Mouse (Mus musculus): ENCODE results near the gene Ilkap. TPM values are rescaled to one million over a fixed set of nuclear protein-coding genes. Genes with fewer than 3 reads are reported as not detected.

The Ilkap gene
- total RNA-seq, 2 experiments from 2014 or later = 67.5 to 102 TPM

DNA sequence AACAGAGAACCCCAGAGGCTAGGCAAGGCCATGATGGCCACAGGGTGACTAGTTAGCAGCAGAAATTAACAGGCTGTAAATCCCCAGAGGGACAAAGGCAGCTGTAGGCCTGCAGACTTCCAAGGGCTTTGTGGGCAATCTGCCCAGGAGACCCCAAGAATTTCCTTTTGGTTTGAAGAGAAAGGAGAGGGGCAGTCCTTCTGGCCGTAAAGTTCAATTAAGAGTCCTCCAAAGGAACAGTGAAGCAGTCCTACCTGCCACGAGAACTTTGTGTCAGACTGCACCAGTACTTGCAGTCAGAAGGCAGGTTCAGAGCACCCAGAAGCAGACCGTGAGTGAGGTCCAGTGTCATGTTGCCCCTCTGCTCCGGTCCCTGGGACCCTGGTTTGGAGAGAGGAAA is 16.3 kb upstream of the Ilkap start:
- no peak for ATAC-seq (ENCODE audit: poor library complexity, severe bottlenecking)

DNA sequence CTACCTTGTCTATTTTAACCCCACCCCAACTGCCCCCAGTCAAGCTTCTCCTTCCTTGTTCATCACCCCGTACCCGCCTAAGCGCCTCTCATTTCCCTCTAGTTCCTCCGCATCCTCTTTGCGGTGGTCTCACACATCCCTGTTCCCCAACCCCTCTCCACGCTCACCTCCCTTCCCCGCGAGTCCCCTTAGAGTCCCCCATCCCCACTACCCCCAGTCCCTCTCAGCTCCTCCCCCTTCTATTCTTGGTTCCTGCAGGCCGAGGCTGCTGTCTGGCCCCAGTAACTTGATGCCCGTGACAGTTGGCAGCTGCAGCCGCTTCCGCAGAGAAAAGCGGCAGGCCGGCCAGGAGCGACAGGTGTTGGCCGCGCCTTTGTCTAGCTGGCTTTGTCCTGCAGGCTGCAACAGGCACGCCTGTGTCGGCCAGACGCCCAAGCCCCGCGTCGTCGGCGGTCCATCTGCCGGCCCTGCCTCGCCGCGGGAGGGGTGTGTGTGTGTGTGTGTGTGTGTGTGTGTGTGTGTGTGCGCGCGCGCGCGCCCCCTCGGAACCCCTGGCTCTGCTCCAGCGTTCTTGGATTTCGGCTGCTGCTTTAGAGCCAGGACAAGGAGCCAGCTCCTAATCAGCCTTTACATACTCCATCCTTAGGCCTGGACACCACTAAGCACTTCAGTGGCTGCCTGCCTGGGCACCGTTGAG is 15.4 kb upstream of the Ilkap start, which contains the start of gene Hes6:
Hes6 (minus strand) TSS at position 141 of the 697 bp plus-strand sequence.
- peak; percentile 49 for ATAC-seq (ENCODE audit: poor library complexity, severe bottlenecking)

DNA sequence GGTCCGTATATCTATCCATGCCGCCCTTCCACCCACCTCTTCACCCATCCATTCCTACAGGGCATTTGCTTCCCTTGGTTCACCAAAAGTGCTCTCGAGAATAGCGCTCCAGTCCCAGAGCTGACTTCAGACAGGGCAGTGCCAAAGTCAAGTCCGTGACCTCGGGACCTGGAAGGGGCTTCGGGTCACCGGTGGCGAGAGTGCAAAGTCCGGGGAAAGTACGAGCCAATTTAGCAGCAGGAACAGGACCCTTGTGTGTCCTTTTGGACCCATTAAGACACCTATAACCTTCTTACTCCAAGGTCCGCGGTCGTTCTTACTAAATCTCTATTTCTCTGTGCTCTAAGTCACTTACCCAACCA is 14.9 kb upstream of the Ilkap start:
- no peak for ATAC-seq (ENCODE audit: poor library complexity, severe bottlenecking)

DNA sequence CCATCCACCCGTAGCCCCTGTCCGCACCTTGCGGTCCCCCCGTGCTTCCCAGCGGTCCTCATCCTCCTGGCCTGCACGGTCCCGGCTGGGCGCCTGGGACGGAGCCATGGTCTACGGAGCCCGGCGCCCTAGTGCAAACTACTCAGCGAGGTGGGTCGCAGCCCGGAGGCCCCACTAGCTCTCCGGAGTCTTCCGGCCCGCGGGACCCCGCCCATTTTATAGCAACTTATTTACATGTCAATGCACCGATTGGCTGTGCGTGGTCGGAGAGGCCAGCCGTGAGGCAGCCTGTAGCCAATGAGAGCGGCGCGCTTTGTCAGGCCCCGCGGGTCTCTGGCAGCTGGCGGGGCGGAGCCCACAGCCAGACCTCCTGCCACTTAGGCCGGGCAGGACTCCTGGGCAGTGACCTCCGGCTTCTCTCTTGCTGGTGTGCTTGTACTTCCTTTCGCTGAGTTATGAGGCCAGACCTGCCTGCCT is 14.5 kb upstream of the Ilkap start:
- ATAC-seq (ENCODE audit: poor library complexity, severe bottlenecking) = peak; percentile 91

DNA sequence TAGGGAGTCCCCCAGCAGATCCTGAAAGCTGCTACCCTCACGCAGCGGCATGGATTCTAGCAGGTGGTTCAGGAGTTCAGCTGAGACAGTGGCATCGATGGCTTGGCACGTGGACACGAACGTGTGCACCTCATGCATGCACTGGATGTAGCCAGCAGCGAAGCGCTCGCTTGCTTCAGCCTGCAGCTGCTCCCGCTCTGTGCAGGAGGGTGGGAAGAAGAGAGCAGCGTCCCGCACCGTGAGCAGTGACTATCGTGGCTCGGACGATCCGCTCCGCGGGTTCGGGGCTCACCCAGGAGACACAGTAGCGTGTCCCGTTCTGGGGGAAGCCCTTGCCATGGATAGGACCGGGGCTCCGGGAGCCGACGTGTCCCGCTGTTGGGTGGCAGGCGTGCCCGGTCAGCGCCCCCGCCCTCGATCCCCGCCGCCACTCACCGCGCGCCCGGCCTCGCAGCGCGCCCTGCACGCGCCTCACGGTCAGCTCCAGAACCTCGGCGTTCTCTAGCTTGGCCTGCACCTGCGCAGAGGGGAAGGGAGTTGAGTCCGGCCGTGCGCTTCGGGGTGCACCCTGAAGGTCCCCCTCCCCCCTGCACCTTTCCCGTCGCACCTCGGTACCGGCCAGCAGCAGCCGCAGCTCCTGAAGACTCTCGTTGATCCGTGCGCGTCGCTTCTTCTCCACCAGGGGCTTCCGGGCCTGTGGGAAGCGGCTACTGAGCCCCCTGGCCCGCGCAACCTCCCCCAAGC is 13.8 kb upstream of the Ilkap start:
- ATAC-seq (ENCODE audit: poor library complexity, severe bottlenecking) = peak; percentile 10

DNA sequence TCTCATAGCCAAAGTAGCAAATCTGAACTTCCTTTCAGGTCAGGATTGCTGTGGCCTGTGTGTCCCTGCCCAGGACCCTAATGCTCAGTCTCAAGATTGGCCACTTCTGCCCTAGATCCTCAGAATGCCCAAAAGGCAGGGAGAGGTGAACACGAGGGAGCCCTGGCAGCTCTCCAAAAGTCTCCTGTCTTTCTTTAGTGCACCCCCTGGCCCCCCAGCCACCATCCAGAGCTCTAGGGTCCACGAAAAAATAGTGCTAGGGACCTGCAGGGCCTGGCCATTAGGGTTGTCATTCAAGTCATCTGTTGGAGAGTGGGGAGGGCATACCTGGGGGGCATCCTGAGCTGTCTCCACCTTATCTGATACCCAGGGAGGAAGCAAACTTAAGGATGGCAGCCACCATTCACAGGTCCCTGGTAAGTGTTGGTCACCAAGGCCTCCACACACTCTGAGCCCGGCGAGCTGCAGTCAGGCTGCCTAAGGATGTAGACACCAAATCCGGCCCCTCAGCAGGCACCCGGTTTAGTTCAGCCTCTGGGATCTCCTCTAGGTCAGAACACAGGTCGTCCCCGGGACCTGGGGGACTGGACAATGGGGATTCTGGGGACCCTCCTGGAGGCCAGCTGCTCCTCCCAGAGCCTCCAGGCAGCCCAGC is 13.1 kb upstream of the Ilkap start:
- ATAC-seq (ENCODE audit: poor library complexity, severe bottlenecking) = no peak

DNA sequence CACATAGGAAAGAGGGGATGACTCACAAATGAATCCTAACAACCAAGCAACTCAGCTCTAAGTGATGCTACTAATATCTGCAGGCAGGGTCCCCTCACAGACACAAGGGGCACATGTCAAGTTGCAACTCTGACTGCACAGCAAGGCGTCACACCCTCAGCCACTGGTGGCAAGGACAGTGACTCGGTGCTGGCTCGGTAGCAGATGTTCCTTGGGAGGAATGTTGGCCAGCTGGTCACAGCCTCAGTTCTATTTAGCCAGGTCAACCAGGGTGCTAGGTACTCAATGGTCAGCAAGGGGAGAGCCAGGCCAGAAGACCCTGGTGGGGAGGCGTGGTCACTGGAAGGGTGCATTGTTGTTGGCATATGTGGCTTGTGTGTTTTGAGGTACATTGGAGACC is 9.2 kb upstream of the Ilkap start:
- ATAC-seq (ENCODE audit: poor library complexity, severe bottlenecking) = no peak

DNA sequence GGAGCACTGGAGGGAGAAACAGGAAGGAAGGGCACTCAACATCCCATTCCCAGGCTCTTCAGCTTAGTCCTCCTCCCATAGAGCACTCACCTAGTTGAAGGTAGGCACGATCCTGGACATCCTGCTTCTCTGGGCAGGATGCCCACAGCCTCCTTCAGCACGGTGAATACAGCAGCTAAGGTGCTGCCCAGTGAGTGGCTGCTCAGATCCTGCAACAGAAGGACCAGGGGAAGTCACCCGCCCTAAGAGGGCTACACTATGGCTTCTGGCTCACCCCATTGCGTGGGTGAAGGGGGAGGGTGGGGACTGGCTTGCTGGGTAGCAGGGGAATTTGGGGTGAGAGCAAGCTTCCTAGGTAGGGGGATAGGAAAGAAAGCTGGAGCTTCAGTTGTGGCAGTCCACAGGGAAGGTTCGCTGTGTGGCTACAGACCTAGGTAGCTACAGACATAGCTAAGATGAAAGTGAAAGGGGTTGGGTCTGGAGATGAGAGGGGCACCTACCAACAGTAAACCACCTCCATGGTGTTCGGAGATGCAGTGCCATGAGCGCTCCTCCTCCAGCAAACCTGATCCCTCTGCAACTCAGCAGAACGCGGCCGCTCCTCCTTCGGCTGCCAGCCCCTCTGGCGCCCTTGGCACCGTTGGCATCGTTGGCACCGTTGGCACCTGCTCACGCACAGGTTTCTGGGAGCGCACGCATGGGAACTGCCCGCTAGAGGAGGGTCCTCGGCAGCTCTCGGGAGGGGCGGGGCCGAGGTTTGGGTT is 7.0 kb upstream of the Ilkap start:
- peak; percentile 53; the same call in 1 of the 2 replicates for ATAC-seq (ENCODE audit: poor library complexity, severe bottlenecking)

DNA sequence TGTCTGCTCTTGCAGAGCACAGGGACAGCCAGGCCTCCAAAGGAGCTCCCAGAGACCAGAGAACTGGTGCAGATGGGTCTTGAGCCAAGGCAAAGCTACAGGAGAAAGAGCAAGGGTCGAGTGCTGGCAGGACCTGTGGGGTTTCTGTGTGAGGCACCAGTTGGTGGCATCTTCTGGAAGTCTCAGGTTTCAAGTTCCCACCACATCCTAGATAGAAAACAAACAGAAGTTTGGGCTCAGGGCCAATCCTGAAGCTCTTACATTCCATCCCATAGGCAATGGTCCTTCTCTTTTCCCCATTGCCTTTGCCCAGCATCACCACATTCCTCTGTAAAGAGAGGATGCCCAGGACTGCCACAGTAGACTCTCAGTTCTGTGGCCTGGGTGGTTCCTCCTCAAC is 6.4 kb upstream of the Ilkap start:
- no peak for ATAC-seq (ENCODE audit: poor library complexity, severe bottlenecking)

DNA sequence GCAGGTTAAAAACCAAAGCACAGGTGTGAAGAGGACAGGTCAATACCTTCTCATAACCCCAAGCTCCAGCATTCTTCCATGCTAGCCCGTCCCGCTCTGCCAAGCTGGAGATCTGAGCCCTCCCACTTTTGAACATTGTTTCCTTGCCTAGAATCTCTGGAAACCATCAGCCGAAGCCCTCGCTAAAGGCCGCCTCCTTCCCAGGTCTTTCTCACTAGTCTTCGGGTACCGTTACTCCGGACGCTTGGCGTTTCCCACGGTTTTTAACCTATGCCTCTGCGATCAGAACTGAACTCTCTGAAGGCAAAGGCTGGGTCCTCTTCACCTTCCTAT is 722 bp downstream of the Ilkap start:
- ATAC-seq (ENCODE audit: poor library complexity, severe bottlenecking) = no peak

DNA sequence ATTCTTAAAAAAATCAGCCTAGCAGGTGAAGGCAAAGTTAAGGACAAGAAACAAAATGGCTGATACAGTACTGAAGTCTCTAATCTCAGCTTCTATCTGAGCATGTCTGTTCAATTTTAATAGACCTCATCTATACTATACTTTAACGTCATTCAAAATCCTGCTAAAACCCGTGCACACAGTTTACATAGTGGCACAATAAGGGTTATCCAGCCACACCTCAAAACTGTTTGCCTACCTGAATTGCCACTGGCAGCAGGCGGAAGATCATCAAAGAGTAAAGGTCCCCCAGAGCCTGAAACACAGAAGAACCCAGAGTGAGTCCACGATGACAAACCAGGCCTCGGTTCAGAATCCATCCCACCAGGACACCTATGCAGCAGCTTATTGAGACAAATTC is 8.2 kb downstream of the Ilkap start:
- ATAC-seq (ENCODE audit: poor library complexity, severe bottlenecking) = no peak

DNA sequence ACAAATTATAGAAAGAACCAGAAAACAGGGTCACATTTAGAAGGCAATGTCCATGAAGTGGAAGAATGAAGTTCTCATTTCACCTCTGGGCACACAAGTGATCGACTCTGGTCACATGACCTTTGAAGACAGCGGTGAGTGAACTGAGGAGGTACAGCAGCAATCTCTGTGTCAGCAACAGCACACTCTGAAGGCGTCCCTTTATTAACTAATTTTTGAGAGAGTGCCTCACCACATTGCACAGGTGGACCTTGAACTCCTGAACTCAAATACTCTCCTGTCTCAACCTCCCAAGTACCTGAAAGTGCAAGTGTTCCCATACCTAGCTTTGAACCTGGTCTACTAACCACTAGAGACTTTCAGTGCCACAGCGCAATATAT is 17.5 kb downstream of the Ilkap start:
- no peak for ATAC-seq (ENCODE audit: poor library complexity, severe bottlenecking)

DNA sequence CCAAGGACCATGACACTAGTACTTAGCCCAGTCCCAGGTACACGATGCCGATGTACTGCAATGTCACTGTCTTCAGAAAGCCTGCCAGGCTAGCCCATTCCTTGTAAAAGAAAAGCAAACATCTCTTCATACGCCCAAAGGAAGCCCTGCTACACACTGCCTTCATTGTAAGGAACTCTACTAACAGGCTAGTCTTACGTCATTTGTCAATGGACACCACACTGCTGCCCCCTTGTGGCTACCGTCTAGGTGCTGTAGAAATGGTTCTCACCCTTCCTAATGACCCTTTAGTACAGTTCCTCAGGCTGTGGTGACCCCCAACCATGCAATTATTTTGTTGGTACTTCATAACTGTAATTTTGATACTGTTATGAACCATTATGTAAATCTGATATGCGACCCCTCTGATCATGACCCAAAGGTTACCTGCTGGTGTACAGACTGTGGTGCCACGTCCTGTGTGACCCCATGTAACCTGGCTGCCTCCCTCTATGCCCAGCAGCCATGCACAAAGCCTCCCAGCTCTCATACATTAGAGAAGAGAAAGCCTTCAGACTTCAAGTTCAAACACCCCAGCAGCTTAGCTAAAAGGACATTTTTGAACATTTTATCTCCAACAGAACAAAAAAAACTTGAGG is 18.0 kb downstream of the Ilkap start:
- ATAC-seq (ENCODE audit: poor library complexity, severe bottlenecking) = peak; percentile 93

DNA sequence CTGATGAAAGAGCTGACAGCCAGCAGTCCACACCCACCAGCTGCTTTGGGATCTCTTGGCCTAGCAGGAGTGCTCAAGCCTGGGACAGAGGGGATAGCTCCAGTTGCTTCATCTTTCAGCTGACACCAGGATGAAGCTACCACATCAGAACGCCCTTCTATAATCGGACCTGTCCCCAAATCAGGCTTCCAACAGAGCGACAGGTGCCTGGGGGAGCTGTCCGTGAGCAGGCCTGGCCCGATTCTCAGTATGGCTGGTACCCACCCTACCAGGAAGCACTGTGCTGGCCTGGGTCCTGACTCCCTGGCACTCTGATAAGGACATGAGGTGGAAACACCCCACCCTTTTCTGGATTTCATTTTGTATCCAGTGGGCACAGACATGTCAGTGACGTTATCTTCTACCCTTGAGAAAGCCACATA is 25.2 kb downstream of the Ilkap start:
- no peak for ATAC-seq (ENCODE audit: poor library complexity, severe bottlenecking)

DNA sequence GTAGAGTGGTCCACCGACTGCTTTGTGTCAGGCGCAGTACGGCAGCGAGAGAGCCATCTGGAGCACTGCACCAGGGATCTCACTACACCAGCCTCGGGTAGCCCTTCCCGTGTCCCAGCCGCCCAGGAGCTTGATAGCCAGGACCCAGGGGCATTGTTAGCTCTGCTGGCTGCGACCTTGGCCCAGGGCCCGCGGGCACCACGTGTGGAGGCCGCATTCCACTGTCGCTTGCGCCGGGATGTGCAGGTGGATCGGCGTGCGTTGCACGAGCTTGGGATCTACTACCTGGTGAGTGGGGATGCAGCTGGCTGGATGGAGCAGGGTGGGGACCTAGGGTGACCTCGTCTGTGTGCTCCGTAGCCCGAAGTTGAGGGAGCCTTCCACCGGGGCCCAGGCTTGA is 28.6 kb downstream of the Ilkap start:
- ATAC-seq (ENCODE audit: poor library complexity, severe bottlenecking) = no peak

DNA sequence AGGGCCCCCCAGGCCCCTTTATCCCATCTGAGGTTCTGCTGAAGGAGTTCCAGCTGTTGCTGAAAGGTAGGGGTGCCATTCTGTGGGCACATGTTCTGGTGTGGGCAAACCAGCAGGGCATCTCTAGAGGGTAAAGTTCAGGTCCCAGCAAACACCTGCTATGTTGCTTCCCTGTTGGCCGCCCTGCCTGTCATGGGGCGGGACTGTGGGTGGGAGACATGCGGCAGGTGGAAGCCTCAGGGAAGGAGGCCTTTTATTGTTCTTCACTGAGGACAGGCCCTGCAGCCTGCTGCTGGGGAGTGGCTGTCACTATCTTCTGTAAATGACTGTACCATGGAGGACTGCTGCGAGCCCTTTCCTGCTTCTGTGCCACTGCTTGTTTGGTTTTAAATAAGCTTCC is 29.2 kb downstream of the Ilkap start:
- ATAC-seq (ENCODE audit: poor library complexity, severe bottlenecking) = no peak

DNA sequence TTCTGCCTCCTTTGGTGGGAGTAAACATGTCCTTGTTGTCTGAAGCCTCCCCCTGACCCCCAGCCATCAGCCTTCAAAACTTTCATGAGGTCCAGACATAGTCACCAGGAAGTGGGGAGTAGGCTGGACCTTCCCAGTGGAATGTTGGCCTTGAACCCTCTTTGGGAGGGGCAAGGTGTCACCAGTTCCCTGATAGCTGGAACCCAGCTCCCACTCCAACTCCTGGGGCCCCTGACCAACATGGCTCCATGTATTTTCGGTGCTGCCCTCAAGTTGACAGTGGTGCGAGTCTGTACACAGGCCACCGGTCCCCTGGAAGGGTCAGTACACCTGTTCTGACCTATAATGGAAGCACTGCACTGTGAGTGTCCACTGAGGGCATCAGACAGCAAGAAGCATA is 31.3 kb downstream of the Ilkap start:
- no peak for ATAC-seq (ENCODE audit: poor library complexity, severe bottlenecking)

DNA sequence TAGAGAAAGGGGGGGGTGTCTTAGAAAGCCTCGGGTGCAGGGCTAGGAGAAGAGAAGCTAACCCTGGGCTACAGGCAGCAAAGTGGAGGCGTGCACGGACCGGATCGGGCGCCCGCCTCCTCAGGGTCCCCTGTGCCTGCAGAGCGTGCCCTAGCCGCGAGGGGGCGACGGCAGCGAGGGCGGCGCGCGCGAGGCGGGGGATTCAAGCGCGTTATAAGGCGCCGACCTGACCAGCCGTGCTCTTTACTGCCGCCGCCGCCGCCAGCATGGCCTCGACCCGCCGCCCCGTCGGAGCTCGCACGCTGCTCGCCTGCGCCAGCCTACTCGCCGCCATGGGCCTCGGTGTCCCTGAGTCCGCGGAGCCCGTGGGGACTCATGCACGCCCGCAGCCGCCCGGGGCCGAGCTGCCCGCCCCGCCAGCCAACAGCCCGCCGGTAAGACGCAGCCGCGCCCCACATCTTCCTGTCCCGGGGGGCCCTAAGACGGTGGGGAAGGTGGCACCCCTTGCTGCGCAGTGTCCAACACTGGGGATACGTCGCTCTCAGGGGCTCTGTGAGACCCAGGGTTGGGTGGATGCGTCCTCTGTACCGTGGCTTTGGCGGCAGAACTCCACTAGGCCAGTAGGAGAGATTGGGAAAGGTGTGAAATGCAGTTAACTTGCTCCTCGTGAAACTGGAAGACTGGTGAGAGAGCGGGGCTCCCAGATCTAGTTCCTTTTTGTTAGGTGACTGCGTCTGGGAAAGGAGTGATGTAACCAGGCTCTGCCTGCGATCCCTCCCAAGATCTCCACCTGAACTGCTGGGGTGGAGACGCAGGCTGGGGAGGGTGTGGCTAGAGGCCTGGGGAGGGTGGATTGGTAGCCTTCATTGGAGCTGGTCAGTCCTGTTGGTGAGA is 32.2 kb downstream of the Ilkap start, which contains the start of gene Erfe:
Erfe (plus strand) TSS at position 216 of the 894 bp plus-strand sequence.
- ATAC-seq (ENCODE audit: poor library complexity, severe bottlenecking) = peak; percentile 91

DNA sequence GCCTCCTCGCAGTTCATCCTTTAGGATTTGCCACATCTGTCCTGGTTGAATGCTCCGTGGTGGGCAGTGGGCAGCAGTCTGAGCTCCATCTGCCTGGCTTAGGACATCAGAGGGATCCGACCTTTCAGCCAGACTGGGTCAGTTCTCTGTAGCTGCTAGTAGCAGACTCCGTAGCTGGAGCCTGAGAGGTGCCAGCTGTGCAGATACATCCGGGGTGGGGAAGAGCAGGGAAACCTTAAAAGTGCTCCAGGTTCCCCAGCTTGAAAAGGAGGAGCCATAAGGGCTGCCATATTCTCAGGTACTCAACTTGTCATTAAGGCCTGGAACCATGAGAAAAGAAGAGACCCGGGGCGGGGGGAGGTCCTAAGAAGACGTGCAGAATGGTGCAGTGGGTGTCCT is 32.8 kb downstream of the Ilkap start:
- ATAC-seq (ENCODE audit: poor library complexity, severe bottlenecking) = peak; percentile 5; the same call in 1 of the 2 replicates

Data from megakaryocyte, adult 5-6 weeks (primary cell).